In genomic region chr10:78574250-78575104, GRCm38 (mm10) we compare ENCODE assay signal across 8 mouse cellular contexts. TPM values are rescaled to one million over a fixed set of nuclear protein-coding genes. Genes with fewer than 3 reads are reported as not detected.
A peak's percentile ranks its signal among the peaks of the same experiment; 100 is the strongest.
DNase-seq lines count a peak whose midpoint lies in the region; ATAC-seq and TF ChIP-seq lines count a peak whose summit lies in the region.

Gene Ilvbl (plus strand): TSS chr10:78574346.

- in situ Hi-C loops in ES-E14 (cut with MboI; ENCODE audit: low sequenced_read_pairs in 2 of 2, unreplicated experiment in 2 of 2), result no loop called here

- peak within 1 kb of the TSS; percentile 89 for H3K4me2 ChIP-seq in forebrain, embryonic 16.5 days (ENCODE audit: low read length)
- H3K4me2 ChIP-seq in lung, embryonic 14.5 days, result peak within 1 kb of the TSS; percentile 80

- DNase-seq in ES-E14 (ENCODE audit: low read depth, low spot score), result peak; percentile 95
- peak; percentile 96 for DNase-seq in cerebellum, adult 11-12 months
- DNase-seq in heart, postnatal 36 days, result peak; percentile 94 to 96
- peak; percentile 88 to 92 for DNase-seq in layer of hippocampus, adult 2 months (ENCODE audit: low spot score in 2 of 2)
- DNase-seq in lung, embryonic 14.5 days, result peak; percentile 98
- peak; percentile 96 for DNase-seq in thymus, adult 2 months

- H3K9ac ChIP-seq in ES-E14 (ENCODE audit: insufficient read depth, low read depth, low read length, poor library complexity, severe bottlenecking), result peak within 1 kb of the TSS; percentile 81
- peak within 1 kb of the TSS; percentile 58 for H3K9ac ChIP-seq in forebrain, embryonic 16.5 days (replicated peaks; ENCODE audit: low read depth, low read length)
- H3K9ac ChIP-seq in lung, embryonic 14.5 days, result peak within 1 kb of the TSS; percentile 72

- H3K4me3 ChIP-seq in ES-E14 (ENCODE audit: insufficient read depth in 1 of 2, low read depth in 1 of 2, low read length in 2 of 2, poor library complexity in 1 of 2, severe bottlenecking in 1 of 2), result peak within 1 kb of the TSS; percentile 64 to 80
- peak within 1 kb of the TSS; percentile 60 for H3K4me3 ChIP-seq in forebrain, embryonic 16.5 days (replicated peaks; ENCODE audit: low read length)
- H3K4me3 ChIP-seq in layer of hippocampus, adult 2 months, result peak within 1 kb of the TSS; percentile 81
- H3K4me3 ChIP-seq in lung, embryonic 14.5 days (ENCODE audit: low read depth, low read length), result peak within 1 kb of the TSS; percentile 56
- peak within 1 kb of the TSS; percentile 81 for H3K4me3 ChIP-seq in olfactory bulb, adult 2 months (ENCODE audit: insufficient read depth, low read depth, low read length)
- H3K4me3 ChIP-seq in thymus, adult 2 months (ENCODE audit: control insufficient read depth, insufficient read depth, low read length), result peak within 1 kb of the TSS; percentile 87

- no peaks in the 10 kb centered on the region for H3K27me3 ChIP-seq in forebrain, embryonic 16.5 days (replicated peaks; ENCODE audit: control insufficient read depth, insufficient read depth, low read length)
- no peaks in the 10 kb centered on the region for H3K27me3 ChIP-seq in lung, embryonic 14.5 days (ENCODE audit: insufficient read depth, low read length)
- no peaks in the 10 kb centered on the region for H3K27me3 ChIP-seq in thymus, adult 2 months (ENCODE audit: control insufficient read depth, insufficient read depth, low read length)

- peak; percentile 51 for TF ChIP-seq CTCF in layer of hippocampus, adult 2 months (conservative IDR thresholded peaks at IDR 0.05)
- peak; percentile 48 for TF ChIP-seq CTCF in lung, embryonic 14.5 days (IDR thresholded peaks at IDR 0.05; ENCODE audit: low read depth)
- TF ChIP-seq CTCF in olfactory bulb, adult 2 months (IDR thresholded peaks at IDR 0.05; ENCODE audit: insufficient read depth, low read depth, low read length), result no peak
- TF ChIP-seq CTCF in thymus, adult 2 months (IDR thresholded peaks at IDR 0.05; ENCODE audit: borderline replicate concordance, control insufficient read depth, extremely low read depth, insufficient read depth, low read length, poor library complexity), result 0 out of 2 replicates have a peak, but pooled peaks have one; percentile 37

- peaks cover 9% of the 10 kb centered on the region for H3K36me3 ChIP-seq in ES-E14 (ENCODE audit: control insufficient read depth, insufficient read depth, low read length, poor library complexity, severe bottlenecking)
- H3K36me3 ChIP-seq in forebrain, embryonic 16.5 days (ENCODE audit: control insufficient read depth, insufficient read depth), result no peaks in the 10 kb centered on the region
- H3K36me3 ChIP-seq in lung, embryonic 14.5 days (ENCODE audit: insufficient read depth), result peaks cover 10% of the 10 kb centered on the region
- peaks cover 7% of the 10 kb centered on the region for H3K36me3 ChIP-seq in thymus, adult 2 months (ENCODE audit: control insufficient read depth, insufficient read depth, low read length)

- under 1% methylated on average over 51 of the region's 51 CpGs for whole genome bisulfite sequencing in forebrain, embryonic 16.5 days
- under 1% methylated on average over 51 of the region's 51 CpGs for WGBS in lung, embryonic 14.5 days
- WGBS in olfactory bulb, adult 2 months, result under 1% methylated on average over 51 of the region's 51 CpGs
- whole genome bisulfite sequencing in thymus, adult 2 months, result under 1% methylated on average over 51 of the region's 51 CpGs

- peak; percentile 89 for ATAC-seq in forebrain, embryonic 16.5 days
- peak; percentile 89 for ATAC-seq in lung, embryonic 14.5 days (ENCODE audit: insufficient read depth)

- peak within 1 kb of the TSS; percentile 82 for H3K27ac ChIP-seq in ES-E14 (ENCODE audit: insufficient read depth, low read depth, low read length, poor library complexity, severe bottlenecking)
- peak within 1 kb of the TSS; percentile 81 for H3K27ac ChIP-seq in forebrain, embryonic 16.5 days (ENCODE audit: low read length)
- peak within 1 kb of the TSS; percentile 95 for H3K27ac ChIP-seq in layer of hippocampus, adult 2 months
- peak within 1 kb of the TSS; percentile 88 for H3K27ac ChIP-seq in lung, embryonic 14.5 days (ENCODE audit: low read depth)
- peak within 1 kb of the TSS; percentile 91 for H3K27ac ChIP-seq in olfactory bulb, adult 2 months (ENCODE audit: insufficient read depth, low read depth, low read length)
- peak within 1 kb of the TSS; percentile 93 for H3K27ac ChIP-seq in thymus, adult 2 months (ENCODE audit: control insufficient read depth, insufficient read depth, low read length)

- H3K4me1 ChIP-seq in ES-E14 (ENCODE audit: control insufficient read depth in 2 of 2, insufficient read depth in 2 of 2, low read length in 2 of 2, poor library complexity in 1 of 2), result peaks cover 0 to 2% of the 10 kb centered on the region in 2 experiments; a peak in 2 of 4 replicates
- H3K4me1 ChIP-seq in forebrain, embryonic 16.5 days (replicated peaks; ENCODE audit: control insufficient read depth, insufficient read depth, low read length), result peaks cover 15% of the 10 kb centered on the region
- H3K4me1 ChIP-seq in lung, embryonic 14.5 days (ENCODE audit: insufficient read depth), result peaks cover 7% of the 10 kb centered on the region; the same call in 1 of the 2 replicates
- H3K4me1 ChIP-seq in olfactory bulb, adult 2 months (ENCODE audit: control insufficient read depth, insufficient read depth, low read length), result peaks cover 8% of the 10 kb centered on the region
- peaks cover 34% of the 10 kb centered on the region for H3K4me1 ChIP-seq in thymus, adult 2 months (replicated peaks; ENCODE audit: control insufficient read depth, insufficient read depth, low read length)

- intact Hi-C loops in heart, postnatal 36 days (cut with DNase I), result loop anchor here (1.0 to 5.0 kb wide), 2 partner anchors 17 to 397 kb away; partner anchors contain the start of gene Syde1

- TF ChIP-seq POLR2A in olfactory bulb, adult 2 months (IDR thresholded peaks at IDR 0.05; ENCODE audit: insufficient read depth, low read depth, low read length), result no peak
- peak; percentile 74 for TF ChIP-seq POLR2A in thymus, adult 2 months (IDR thresholded peaks at IDR 0.05; ENCODE audit: control insufficient read depth, extremely low read depth, insufficient read depth, low read length, poor library complexity)

- H3K9me3 ChIP-seq in ES-E14 (ENCODE audit: control insufficient read depth, insufficient read depth, low read depth, low read length), result no peaks in the 10 kb centered on the region
- no peaks in the 10 kb centered on the region for H3K9me3 ChIP-seq in forebrain, embryonic 16.5 days (ENCODE audit: control insufficient read depth, low read length)
- H3K9me3 ChIP-seq in lung, embryonic 14.5 days (ENCODE audit: low read depth, low read length), result no peaks in the 10 kb centered on the region

TF ChIP-seq in ES-E14, 5 proteins besides CTCF, POLR2A, EP300 and RAD21:
- TF ChIP-seq MAFK (IDR thresholded peaks at IDR 0.05; ENCODE audit: insufficient read depth, low read depth, low read length), result no peak
- TF ChIP-seq CHD2 (IDR thresholded peaks at IDR 0.05; ENCODE audit: low read depth, low read length), result peak; percentile 84

RNA-seq across cellular contexts. Expression of gene Ilvbl, which starts in this region (rescaled TPM):
- 25.5 and 36.0 TPM in 2 replicates for total RNA-seq in ES-E14 (2012; rRNA removed)
- polyA plus RNA-seq in forebrain, embryonic 16.5 days (2015; fragmentation: Nextera tagmentation; extraction: Ambion mirVana), result 38.5 and 48.3 TPM in 2 replicates
- 10 to 100 TPM; 42.3 to 42.7 TPM for total RNA-seq in heart, postnatal 36 days (2021)
- 10 to 100 TPM; 27.8 to 30.2 TPM for total RNA-seq in layer of hippocampus, adult 2 months (2021)
- 33.2 and 33.3 TPM in 2 replicates for polyA plus RNA-seq in lung, embryonic 14.5 days (2014; fragmentation: Nextera tagmentation; extraction: Ambion mirVana)
- polyA plus RNA-seq in olfactory bulb, adult 2 months (2012; ENCODE audit: insufficient read depth, insufficient read length, low replicate concordance, missing spikeins), result not detected in 2 replicates
- polyA plus RNA-seq in thymus, adult 2 months (2012; rRNA removed), result 235 and 243 TPM in 2 replicates

Comparison
In these comparisons a context has a peak if more than half of its experiments do, and no peak if none do; other contexts are left out.
1. Peak in every context shown above with its lines: DNase-seq, ATAC-seq, H3K4me3 ChIP-seq and H3K27ac ChIP-seq.